Mouse (Mus musculus) CH12.LX (cell line): ENCODE measurements around the gene Mllt11. TPM values are rescaled to one million over a fixed set of nuclear protein-coding genes. Genes with fewer than 3 reads are reported as not detected.

Experiments
- DNase-seq: peaks from one replicate; pipeline ENCODE4 v3.0.0-alpha.2; 2013; ENCODE audit errors: extremely low read depth
- H3K27ac ChIP-seq: 2 replicates; pipeline ENCODE4 v1.5.1; 2012; ENCODE audit warnings: low read depth, mild to moderate bottlenecking, control low read depth, moderate library complexity; ENCODE audit not compliant: insufficient read depth
- H3K27me3 ChIP-seq: replicated peaks from 2 replicates; pipeline ENCODE3; 2012; ENCODE audit warnings: inconsistent platforms
- H3K36me3 ChIP-seq, 2 experiments: replicated peaks in 1 of 2; 2 replicates each; pipeline versions ENCODE3 to v1.6.1; 2012; ENCODE audit warnings: inconsistent platforms in 1 of 2, low read length in 1 of 2, mild to moderate bottlenecking in 1 of 2, mixed read lengths in 1 of 2, moderate library complexity in 1 of 2; ENCODE audit not compliant: control insufficient read depth in 1 of 2, insufficient read depth in 1 of 2
- H3K4me1 ChIP-seq, 2 experiments: 2 replicates each; pipeline ENCODE4 v1.6.1; 2012; ENCODE audit warnings: inconsistent platforms in 1 of 2, moderate library complexity in 1 of 2; ENCODE audit not compliant: insufficient read depth in 2 of 2, control insufficient read depth in 1 of 2
- H3K4me2 ChIP-seq: 2 replicates; pipeline ENCODE4 v1.6.1; 2012; ENCODE audit warnings: low read depth, mild to moderate bottlenecking, control low read depth; ENCODE audit not compliant: poor library complexity, insufficient read depth, severe bottlenecking
- H3K4me3 ChIP-seq, 3 experiments: fragments of 150-350 bp in 1 of 3; sonication (generic) in 1 of 3; replicated peaks in 1 of 3; 2 replicates each; pipeline versions ENCODE3 to v1.5.1; 2011 to 2012; ENCODE audit warnings: low read depth in 2 of 3, low read length in 2 of 3, mild to moderate bottlenecking in 2 of 3, moderate library complexity in 2 of 3, control low read depth in 1 of 3, improper control_type of control experiment in 1 of 3, inconsistent platforms in 1 of 3, mixed read lengths in 1 of 3; ENCODE audit not compliant: poor library complexity in 1 of 3
- H3K79me2 ChIP-seq: replicated peaks from 2 replicates; pipeline ENCODE4 v1.6.1; 2012; ENCODE audit warnings: mild to moderate bottlenecking, moderate library complexity; ENCODE audit not compliant: control insufficient read depth, poor library complexity, insufficient read depth, severe bottlenecking; ENCODE audit errors: extremely low read depth
- H3K9ac ChIP-seq: 2 replicates; pipeline ENCODE4 v1.6.1; 2012; ENCODE audit warnings: low read depth, mild to moderate bottlenecking, control low read depth, moderate library complexity; ENCODE audit not compliant: insufficient read depth
- H3K9me3 ChIP-seq: replicated peaks from 2 replicates; pipeline ENCODE3; 2012; ENCODE audit warnings: low read length, inconsistent platforms, mixed read lengths
- CHD2 ChIP-seq: IDR thresholded peaks from 2 replicates; pipeline ENCODE4 v1.6.1; 2011; ENCODE audit warnings: low read length, improper control_type of control experiment
- E2F4 ChIP-seq: IDR thresholded peaks from 2 replicates; pipeline ENCODE4 v1.6.1; 2011; ENCODE audit warnings: low read depth, low read length, improper control_type of control experiment; ENCODE audit not compliant: insufficient replicate concordance
- ELF1 ChIP-seq: IDR thresholded peaks from 2 replicates; pipeline ENCODE4 v1.6.1; 2014; ENCODE audit warnings: low read depth, mild to moderate bottlenecking, inconsistent platforms, low read length, improper control_type of control experiment
- GABPA ChIP-seq: IDR thresholded peaks from 2 replicates; pipeline ENCODE4 v1.6.1; 2012; ENCODE audit warnings: low read depth, low read length, improper control_type of control experiment, inconsistent platforms; ENCODE audit not compliant: insufficient replicate concordance
- HCFC1 ChIP-seq: IDR thresholded peaks from 2 replicates; pipeline ENCODE4 v1.6.1; 2012; ENCODE audit warnings: low read depth, mild to moderate bottlenecking, inconsistent platforms, low read length, improper control_type of control experiment
- IRF4 ChIP-seq: IDR thresholded peaks from 2 replicates; pipeline ENCODE4 v1.6.1; 2014; ENCODE audit warnings: low read depth, mild to moderate bottlenecking, inconsistent platforms, low read length, improper control_type of control experiment
- JUN ChIP-seq: IDR thresholded peaks from 2 replicates; pipeline ENCODE4 v1.6.1; 2011; ENCODE audit warnings: low read depth, mild to moderate bottlenecking, low read length, improper control_type of control experiment, moderate library complexity; ENCODE audit not compliant: insufficient read depth
- JUND ChIP-seq: conservative IDR thresholded peaks from 2 replicates; pipeline ENCODE4 v1.6.1; 2011; ENCODE audit warnings: low read depth, low read length, improper control_type of control experiment
- MAFK ChIP-seq: IDR thresholded peaks from 2 replicates; pipeline ENCODE4 v1.6.1; 2011; ENCODE audit warnings: low read length, improper control_type of control experiment; ENCODE audit not compliant: insufficient replicate concordance
- MEF2A ChIP-seq: IDR thresholded peaks from 2 replicates; pipeline ENCODE4 v1.6.1; 2014; ENCODE audit warnings: low read depth, mild to moderate bottlenecking, inconsistent platforms, low read length, improper control_type of control experiment, borderline replicate concordance
- MXI1 ChIP-seq: IDR thresholded peaks from 2 replicates; pipeline ENCODE4 v1.6.1; 2011; ENCODE audit warnings: mild to moderate bottlenecking, low read depth, low read length, improper control_type of control experiment
- NRF1 ChIP-seq: IDR thresholded peaks from 2 replicates; pipeline ENCODE4 v1.6.1; 2014; ENCODE audit warnings: low read depth, mild to moderate bottlenecking, inconsistent platforms, low read length, improper control_type of control experiment, moderate library complexity
- PAX5 ChIP-seq: IDR thresholded peaks from 2 replicates; pipeline ENCODE4 v1.6.1; 2012; ENCODE audit warnings: low read length, inconsistent platforms, mixed read lengths
- POLR2A ChIP-seq: IDR thresholded peaks from 2 replicates; pipeline ENCODE4 v1.6.1; 2011; ENCODE audit warnings: low read depth, mild to moderate bottlenecking, improper control_type of control experiment, low read length
- POLR2AphosphoS2 ChIP-seq: IDR thresholded peaks from 2 replicates; pipeline ENCODE4 v1.6.1; 2011; ENCODE audit warnings: low read depth, low read length, improper control_type of control experiment
- SMC3 ChIP-seq: IDR thresholded peaks from 2 replicates; pipeline ENCODE4 v1.6.1; 2011; ENCODE audit warnings: low read depth, low read length, improper control_type of control experiment
- TCF12 ChIP-seq: IDR thresholded peaks from 2 replicates; pipeline ENCODE4 v1.6.1; 2014; ENCODE audit warnings: low read depth, mild to moderate bottlenecking, inconsistent platforms, low read length, improper control_type of control experiment
- USF1 ChIP-seq: IDR thresholded peaks from 2 replicates; pipeline ENCODE4 v1.6.1; 2014; ENCODE audit warnings: low read depth, mild to moderate bottlenecking, inconsistent platforms, low read length, improper control_type of control experiment
- ZC3H11A ChIP-seq: IDR thresholded peaks from 2 replicates; pipeline ENCODE4 v1.6.1; 2012; ENCODE audit warnings: low read depth, mild to moderate bottlenecking, inconsistent platforms, low read length, improper control_type of control experiment
- ZKSCAN1 ChIP-seq: IDR thresholded peaks from 2 replicates; pipeline ENCODE4 v1.6.1; 2012; ENCODE audit warnings: low read depth, inconsistent platforms, low read length, improper control_type of control experiment, borderline replicate concordance
- ZNF384 ChIP-seq: IDR thresholded peaks from 2 replicates; pipeline ENCODE4 v1.6.1; 2012; ENCODE audit warnings: low read depth, low read length, improper control_type of control experiment, inconsistent platforms
- dilution Hi-C: fragments of 300-500 bp; cut with MboI; formaldehyde crosslinking; loops from 2 replicates; pipeline ENCODE4 v1.14.3; 2020; ENCODE audit warnings: low sequenced_read_pairs; ENCODE audit not compliant: extremely low pct_unique_long_range_greater_than_20kb, extremely low pct_ligation_motif_present
- in situ Hi-C: fragments of 300-500 bp; cut with MboI; formaldehyde crosslinking; loops from 3 replicates; pipeline ENCODE4 v1.14.3; 2019; ENCODE audit warnings: low sequenced_read_pairs, low pct_ligation_motif_present, low pct_unique_long_range_greater_than_20kb, mixed read lengths
- polyA plus RNA-seq: library from polyadenylated mRNA; unstranded; fragments of >175 nt; gene quantifications from 2 replicates; pipeline ENCODE4 v1.2.1, GENCODE M21; 2012; ENCODE audit warnings: low read depth; ENCODE audit not compliant: insufficient read length
- total RNA-seq, 2 experiments: library from RNA; depleted of rRNA; stranded (reverse); fragments of 300-350 nt in 1 of 2; fragments of >200 nt in 1 of 2; gene quantifications; 2 replicates each; pipeline ENCODE4 v1.2.3; 2012 to 2014

Gene Mllt11
- total and polyA plus RNA-seq, 3 experiments = 10.0 to 23.9 (median 10.0) TPM

DNA sequence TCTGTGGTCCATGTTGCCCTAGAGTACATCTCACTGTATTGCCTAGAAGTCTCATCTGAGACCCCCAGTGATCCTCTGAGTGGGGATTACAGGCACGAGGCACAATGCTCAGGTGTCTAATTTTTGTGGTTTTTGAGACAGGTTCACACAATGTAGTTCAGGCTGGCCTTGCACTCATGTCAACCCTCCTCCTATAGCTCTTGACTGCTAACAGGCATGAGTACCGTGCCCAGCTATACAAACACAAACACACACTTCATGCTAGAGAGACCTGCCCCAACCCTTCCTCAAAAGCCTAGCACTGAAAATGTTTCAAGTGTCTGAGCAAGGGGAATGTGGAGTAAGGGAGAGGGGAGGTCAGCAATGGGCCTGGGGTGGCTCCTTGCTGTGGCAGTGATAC lies 45.9 kb downstream of the Mllt11 start:
- dilution Hi-C loops = no loop called here
- H3K9ac ChIP-seq = no peak overlapping the region
- no peaks in the 10 kb centered on the region for H3K4me1 ChIP-seq
- H3K36me3 ChIP-seq = peaks cover 51 to 89% of the 10 kb centered on the region in 2 experiments
- no peak overlapping the region for H3K27ac ChIP-seq
- in situ Hi-C loops = no loop called here
- no peaks in the 10 kb centered on the region for H3K27me3 ChIP-seq
- no peak for TF ChIP-seq ELF1
- no peak for TF ChIP-seq POLR2A
- no peak for TF ChIP-seq JUN
- no peak for TF ChIP-seq NRF1
- TF ChIP-seq CHD2 = no peak
- TF ChIP-seq POLR2AphosphoS2 = no peak
- no peak for TF ChIP-seq HCFC1
- TF ChIP-seq, all 38 proteins: peak for 0
- no peaks in the 10 kb centered on the region for H3K79me2 ChIP-seq
- H3K4me3 ChIP-seq = no peak overlapping the region
- DNase-seq = no peak
- no peak overlapping the region for H3K4me2 ChIP-seq
- no peaks in the 10 kb centered on the region for H3K9me3 ChIP-seq

DNA sequence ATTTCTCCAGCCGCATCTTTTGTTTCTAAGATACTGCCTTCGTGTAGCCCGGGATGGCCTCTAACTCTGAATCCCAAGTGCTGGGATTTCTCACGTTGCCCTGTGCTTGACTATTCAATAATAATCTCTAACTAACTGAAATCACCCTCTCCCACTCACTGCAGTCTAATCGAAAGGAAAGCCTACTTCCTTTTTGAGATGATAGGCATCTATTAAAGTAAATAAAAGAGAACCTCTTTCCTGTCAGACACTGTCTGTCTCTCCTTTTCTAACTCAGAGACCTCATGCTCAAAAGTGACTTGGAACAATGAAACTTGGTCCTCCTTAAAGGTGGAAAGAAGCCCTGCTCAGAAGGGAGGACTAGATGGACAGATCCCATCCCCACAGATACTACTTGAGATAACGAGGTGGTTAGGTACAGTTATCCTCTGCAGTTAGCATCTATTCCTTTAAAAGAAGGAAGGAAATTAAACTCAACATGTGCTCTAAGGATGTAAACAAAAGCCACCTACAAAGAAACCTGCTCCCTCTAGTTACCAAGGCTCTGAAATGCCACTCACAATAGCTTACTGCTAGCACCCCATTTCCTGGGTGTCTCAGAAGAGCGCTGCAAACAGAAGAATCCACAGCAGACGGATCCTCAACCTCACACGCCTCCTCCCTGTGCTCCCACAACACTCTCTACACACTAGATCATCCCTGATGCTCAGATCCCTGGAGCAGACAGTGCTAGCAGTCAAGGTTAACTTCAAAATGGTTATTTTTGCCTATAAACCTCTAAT lies 47.0 kb downstream of the Mllt11 start:
- in situ Hi-C loops = no loop called here

DNA sequence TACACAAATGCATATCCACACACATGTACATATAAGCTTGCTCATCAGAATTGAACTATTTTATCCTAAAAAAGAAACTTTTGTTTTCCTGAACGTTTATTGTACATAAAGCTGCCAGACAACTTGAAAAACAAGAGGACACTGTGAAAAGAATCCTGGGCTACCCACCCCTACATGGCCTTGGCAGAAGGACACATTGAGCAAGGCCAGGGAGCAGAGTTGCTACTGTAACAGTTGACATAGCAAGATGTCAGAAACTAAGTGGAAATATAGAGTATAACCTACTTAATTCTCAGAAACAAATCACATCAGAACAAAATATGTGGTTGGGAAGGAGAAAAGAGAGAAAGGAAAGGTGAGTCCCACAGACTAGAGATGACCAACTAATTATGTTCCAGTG lies 50.1 kb downstream of the Mllt11 start:
- no peak overlapping the region for H3K4me2 ChIP-seq
- no peak for TF ChIP-seq GABPA
- TF ChIP-seq ZC3H11A = no peak
- TF ChIP-seq ZKSCAN1 = no peak
- no peak for TF ChIP-seq ZNF384
- TF ChIP-seq MXI1 = no peak
- no peak for TF ChIP-seq SMC3
- TF ChIP-seq MEF2A = no peak
- no peak for TF ChIP-seq JUND
- H3K9ac ChIP-seq = no peak overlapping the region
- peaks cover 6 to 15% of the 10 kb centered on the region in 2 experiments; a peak in 2 of 4 replicates for H3K4me1 ChIP-seq
- in situ Hi-C loops (no loop called here), dilution Hi-C loops (no loop called here)
- H3K27ac ChIP-seq = no peak overlapping the region
- no peaks in the 10 kb centered on the region for H3K27me3 ChIP-seq
- no peak overlapping the region for H3K4me3 ChIP-seq
- DNase-seq = no peak
- H3K9me3 ChIP-seq = no peaks in the 10 kb centered on the region
- H3K36me3 ChIP-seq = peaks cover 21 to 60% of the 10 kb centered on the region in 2 experiments
- H3K79me2 ChIP-seq = no peaks in the 10 kb centered on the region

More for the DNA sequence above, 47.0 kb downstream of the Mllt11 start:
- no peak overlapping the region for H3K9ac ChIP-seq
- H3K79me2 ChIP-seq = no peaks in the 10 kb centered on the region
- 0 out of 4 replicates have a peak, but pooled peaks cover 2% of the 10 kb centered on the region in 2 experiments for H3K4me1 ChIP-seq
- dilution Hi-C loops = no loop called here
- no peak for DNase-seq
- H3K4me2 ChIP-seq = no peak overlapping the region
- no peak overlapping the region for H3K4me3 ChIP-seq
- no peaks in the 10 kb centered on the region for H3K27me3 ChIP-seq
- no peak for TF ChIP-seq E2F4
- TF ChIP-seq PAX5 = no peak
- no peak for TF ChIP-seq TCF12
- no peak for TF ChIP-seq ZKSCAN1
- no peak for TF ChIP-seq MEF2A
- no peak for TF ChIP-seq IRF4
- no peak for TF ChIP-seq USF1
- no peak for TF ChIP-seq MAFK
- H3K27ac ChIP-seq = no peak overlapping the region
- peaks cover 48 to 91% of the 10 kb centered on the region in 2 experiments for H3K36me3 ChIP-seq
- no peaks in the 10 kb centered on the region for H3K9me3 ChIP-seq
